Mouse (Mus musculus) layer of hippocampus, adult 18-20 months (tissue): Measurements from ENCODE around the gene Clca4a. TPM values are rescaled to one million over a fixed set of nuclear protein-coding genes. Genes with fewer than 3 reads are reported as not detected.
"Not testable (repeated sequence)": the region's sequence is repeated elsewhere in the genome, so short reads cannot be mapped to it uniquely, and the experiment has no call there.

Experiments used
- DNase-seq, 2 experiments: peaks; one replicate each; pipeline ENCODE4 v3.0.0; 2022; ENCODE audit warnings: low spot score in 2 of 2
- long read RNA-seq: library from polyadenylated mRNA; stranded (forward); transcript quantifications from one replicate; pipeline ENCODE4 v2.0.0, GENCODE M21; 2021
- total RNA-seq, 2 experiments: library from RNA; stranded (reverse); gene quantifications; 2 replicates each; pipeline ENCODE4 v1.2.3; 2021

The Clca4a gene
- not detected for total RNA-seq
- long read RNA-seq, result 0 reads

DNA sequence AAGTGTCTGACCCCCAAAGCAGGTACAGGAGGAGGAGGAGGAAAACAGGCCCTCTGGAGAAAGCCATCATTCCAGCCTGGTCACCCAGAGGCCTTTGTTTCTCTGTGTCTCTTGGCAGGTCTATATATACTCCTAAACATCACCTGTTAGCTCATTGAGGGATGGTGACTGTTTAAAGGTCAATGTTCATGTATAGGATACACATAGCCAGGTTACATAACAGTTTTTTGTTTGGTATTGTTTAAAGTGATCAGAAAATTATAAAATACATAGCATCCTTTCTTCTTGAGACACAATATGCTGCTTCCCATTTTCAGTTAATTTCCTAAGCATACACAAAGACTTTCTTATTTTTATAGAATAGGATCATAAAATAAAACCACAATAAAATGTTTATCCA lies at the start of gene Clca4a:
Clca4a (minus strand) TSS at position 101 of the 400 bp plus-strand sequence.
- no peak for DNase-seq

DNA sequence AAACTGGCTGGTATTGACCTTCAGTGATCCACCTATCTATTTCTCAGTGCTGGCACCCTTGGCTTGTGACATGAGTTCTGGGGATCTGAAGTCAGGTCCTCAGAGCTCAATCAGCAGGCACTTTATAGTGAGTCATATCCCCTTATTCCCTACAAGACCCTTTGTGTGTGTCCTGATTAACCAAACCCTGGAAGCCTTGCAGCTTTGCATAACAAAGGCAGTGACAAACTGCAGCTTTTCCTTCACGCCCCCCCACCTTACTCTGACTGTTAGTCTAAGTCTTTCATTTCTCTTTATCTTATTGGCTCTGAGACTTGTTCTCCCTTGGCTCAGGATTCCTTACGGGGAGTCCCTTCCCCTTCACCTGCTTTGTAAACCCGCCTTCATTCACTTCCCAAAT lies 43.0 kb upstream of the Clca4a start:
- no peak for DNase-seq

DNA sequence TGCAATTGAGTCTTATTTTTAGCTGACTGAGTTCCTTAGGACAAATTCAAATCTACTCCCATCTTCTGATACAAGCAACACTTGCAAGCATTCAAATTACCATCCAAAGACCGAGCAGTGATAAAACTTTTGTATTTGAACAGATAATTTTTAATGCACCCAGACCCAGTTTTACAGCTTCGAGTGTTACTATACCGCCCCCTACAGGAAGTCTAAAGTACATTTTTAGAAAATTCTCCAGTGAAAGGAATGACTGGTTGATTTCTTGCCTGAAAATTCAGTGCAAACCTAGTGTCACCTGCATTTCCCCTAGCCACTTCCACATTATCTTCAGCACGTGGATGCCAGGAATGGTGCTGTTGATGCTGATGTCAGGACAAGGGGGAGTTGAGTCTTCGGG lies 29.6 kb upstream of the Clca4a start:
- peak in 1 of 2 experiments; percentile 4 for DNase-seq

DNA sequence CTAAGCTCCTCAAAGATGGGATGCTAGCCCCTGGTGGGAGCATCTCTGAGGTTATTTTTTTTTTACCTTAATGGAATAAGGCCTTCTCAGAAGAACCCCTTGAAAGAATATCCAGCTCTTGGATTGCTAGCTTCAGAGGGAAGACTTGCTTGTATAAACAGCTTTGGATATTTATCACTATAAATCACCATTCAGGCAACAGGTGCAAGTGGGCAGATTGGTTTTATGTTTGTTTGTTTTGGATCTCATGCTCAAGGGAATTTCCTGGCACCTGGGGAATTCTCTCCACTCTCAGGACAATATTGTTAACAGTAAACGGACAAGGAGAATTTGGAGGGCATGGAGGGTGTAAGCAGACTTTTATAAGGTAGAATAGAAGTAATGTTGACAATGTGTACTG lies 26.1 kb upstream of the Clca4a start:
- DNase-seq, result no peak

DNA sequence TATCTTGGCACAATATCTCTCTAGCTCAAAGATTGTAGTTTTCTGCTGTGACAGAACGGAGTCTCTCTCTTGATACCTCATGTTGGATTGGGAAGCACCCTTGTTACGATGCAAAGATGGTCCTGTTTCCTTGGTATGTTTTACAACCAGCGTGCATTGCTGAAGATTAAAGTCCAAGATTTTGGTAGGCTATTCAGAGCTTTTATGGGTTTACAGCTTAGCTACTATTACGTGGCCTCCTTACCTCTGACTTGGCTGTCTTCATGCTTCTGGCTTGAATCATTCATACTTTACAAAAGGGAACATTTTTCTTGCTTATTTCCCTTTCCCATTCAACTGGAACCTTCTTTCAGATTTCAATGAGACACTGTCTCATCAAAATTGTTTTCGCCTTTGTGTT lies 18.2 kb upstream of the Clca4a start:
- no peak for DNase-seq

DNA sequence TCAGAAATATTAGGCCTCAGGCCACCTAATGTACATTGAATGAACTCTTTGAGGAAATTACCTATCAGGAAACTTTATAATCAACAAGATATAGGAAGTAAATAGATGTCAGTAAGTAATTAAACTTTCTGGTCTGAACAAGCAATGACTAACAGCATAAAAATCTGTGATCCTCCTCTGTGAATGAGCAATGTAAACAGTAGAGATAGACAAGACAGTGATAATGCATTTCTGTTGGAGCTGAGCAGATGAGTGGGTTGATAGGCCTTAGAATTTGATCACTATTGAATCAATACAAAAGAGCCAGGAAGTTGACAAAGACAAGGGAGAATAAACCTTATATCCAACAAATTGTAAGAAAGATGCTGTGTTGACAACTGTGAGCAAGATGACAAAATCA lies 17.8 kb upstream of the Clca4a start:
- no peak for DNase-seq

DNA sequence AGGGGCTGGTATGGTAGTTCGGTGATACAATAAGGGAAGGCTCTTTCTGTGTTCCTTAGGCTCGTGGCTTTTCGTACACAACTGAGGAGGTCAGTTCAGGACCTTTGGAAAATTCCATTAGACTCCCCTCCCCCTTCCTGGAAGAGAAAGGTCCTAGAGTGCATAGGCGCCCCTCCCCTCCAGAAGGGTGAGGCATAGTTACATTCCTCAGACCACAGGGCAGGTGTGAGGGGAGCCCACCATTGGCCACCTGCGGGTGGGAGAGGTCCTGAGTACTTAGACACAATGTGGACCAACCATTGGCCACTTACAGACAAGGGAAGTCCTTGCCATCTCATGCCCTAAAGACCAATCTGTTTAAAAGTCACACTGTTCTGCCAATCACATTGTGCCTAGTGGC lies 11.0 kb upstream of the Clca4a start:
- DNase-seq, result no peak

DNA sequence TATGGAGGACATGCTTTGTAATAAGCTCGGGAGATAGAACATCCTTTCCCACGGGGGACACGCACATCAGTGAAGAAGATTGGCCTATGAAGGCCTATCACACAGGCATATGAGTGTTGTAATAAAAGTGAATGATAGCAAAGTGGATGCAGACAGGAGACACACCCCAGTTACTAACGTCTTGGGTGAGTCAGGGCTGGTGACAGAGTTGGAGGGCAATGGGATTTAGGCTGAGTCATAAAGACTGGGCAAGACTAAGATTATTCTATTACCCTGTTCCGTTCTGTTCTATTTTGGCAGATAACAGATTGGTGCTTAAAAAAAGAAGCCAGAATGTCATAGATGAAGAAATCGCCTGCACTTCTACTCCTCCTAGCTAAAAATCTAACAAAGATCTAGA lies 5.7 kb upstream of the Clca4a start:
- no peak for DNase-seq

DNA sequence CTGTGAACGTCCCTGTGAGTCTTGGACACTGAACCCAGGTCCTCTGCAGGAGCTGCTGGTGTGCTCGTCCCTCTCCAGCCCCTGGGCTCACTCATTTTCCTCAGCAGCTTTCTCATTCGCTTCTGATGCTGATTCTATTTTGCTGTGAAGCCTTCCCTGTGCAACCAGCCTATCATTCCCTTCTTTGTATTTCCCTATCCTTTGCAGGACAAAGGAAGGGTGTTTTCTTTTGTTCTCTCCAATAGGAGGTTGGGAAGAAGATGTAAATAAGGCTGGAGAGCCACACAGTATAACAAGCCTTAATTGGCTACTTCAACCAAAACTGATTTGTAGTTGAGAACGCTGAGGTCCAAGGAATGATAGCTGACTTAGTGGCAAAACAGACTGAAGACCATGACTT lies 2.8 kb upstream of the Clca4a start:
- no peak for DNase-seq

DNA sequence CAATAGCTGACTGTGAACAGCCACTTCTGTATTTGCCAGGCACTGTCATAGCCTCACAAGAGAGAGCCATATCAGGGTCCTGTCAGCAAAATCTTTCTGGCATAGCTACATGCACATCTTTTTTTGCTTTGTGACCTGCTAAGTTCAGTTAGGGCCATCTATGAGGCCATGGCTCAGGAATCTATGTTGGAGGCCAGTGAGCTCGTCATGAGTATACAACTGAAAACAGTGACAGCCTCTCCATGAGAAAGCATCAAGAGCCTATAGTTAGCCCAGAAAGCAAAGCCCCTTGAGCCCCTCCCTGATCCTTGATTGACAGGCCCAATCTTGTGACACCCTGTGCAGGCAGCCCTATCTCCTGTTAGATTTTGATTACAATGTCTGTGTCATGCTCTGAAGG lies 1.2 kb upstream of the Clca4a start:
- no peak for DNase-seq

DNA sequence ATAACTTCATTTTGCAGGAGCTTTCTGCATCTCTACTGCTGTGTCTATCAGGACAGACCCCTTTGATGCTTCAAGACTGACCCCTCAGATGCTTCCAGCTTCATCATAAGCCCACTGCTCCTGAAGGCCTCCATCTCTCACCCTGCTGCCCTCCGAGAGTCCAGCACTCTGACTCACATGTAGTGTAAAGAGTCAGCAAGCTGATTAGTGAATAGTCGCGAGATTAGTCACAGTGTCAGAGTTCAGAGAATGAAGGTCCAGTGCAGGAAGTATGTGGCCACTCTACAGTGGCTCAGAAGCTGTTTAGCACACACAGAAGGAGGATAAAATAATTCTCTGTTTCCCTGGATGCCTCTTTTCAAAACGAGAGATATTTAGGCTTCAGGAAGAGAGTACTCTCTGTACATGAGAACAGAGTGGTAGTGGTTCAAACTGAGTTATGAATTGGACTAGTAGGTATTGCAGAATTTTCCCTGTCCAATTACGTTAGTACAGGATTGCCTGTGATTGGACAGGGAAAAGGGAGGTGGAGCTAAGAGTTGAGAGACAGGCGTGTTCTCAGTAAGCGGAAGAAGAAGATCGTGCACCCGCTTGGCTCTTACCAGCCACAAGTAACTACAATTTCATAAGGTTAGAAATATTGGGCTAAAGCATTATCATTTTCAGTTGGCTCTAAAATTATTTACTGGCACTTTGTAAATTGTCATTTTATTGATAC lies 3.1 kb downstream of the Clca4a start:
- no peak for DNase-seq

DNA sequence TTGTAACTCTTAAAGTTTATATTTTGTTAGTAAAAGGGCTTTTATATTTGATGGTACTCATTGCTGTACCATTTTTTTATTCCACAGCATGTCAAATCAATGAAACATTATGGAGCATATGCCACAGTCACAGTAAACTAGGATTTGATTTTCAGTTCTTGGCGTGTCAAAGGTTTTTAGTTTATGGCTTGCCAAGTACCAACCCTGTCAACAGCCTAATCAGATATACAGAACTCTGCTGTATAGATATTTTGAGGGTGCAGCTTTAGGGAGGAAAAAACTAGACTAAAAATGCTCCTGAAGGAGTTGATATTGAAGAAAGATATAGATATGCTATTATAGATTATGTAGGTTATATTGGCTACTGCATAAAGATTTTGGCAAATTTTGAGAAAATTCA lies 5.1 kb downstream of the Clca4a start:
- DNase-seq, result no peak

DNA sequence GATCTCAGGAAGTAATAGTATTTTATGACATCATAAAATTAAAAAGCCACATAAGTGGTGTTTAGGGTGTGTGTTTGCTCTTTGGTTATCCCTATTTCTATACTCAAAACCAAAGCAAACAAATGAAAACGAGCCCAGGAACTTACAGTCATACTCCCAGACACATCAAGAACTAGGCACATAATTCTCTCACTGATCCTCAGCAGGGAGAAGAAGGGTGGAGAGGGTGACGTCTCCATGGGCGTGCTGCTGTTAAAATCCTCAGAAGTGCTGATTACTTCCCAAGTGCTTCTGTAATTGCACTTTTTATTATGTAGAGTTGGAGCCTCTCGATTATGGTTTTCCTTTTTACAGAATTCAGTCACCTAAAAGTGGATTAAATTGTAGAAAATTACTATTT lies 8.8 kb downstream of the Clca4a start:
- DNase-seq, result no peak

DNA sequence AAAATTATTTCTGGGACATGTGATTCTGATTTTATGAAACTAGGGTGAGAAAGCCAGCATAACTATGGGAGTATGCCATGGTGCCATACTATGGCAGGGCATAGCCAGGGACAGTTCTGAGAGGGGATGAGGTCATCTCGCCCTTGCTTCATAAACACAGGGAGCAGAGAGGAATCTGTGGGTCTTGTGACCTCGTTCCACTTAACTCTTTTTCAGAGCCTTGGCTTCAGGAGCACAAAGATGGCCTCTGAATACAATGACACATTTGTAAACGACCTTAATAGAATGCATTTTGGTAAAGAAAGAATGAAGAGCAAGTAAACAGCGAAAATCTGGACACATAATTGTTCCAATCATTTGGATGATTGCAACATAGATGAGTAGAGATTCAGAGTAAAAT lies 24.0 kb downstream of the Clca4a start:
- DNase-seq, result peak in 1 of 2 experiments; percentile 2

DNA sequence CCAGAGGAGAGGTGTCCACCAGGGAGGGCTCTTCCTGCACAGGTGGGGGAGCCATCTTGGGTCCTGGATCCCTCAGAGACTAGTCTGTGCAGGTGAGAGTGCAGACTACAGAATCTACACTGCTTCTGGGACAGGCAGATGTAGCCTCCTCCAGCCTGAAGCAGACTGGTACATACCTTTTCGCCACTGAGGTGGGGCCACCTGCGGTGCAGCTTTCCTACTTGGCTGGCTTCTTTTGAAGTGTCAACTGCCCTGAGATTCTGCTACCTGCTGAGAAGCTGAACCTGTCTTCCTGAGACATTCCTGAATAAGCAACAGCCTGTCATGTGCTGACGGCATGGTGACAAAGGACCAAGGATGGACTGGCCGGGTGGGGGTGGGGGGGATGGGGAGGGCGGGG lies 27.5 kb downstream of the Clca4a start:
- DNase-seq, result not testable (repeated sequence)

DNA sequence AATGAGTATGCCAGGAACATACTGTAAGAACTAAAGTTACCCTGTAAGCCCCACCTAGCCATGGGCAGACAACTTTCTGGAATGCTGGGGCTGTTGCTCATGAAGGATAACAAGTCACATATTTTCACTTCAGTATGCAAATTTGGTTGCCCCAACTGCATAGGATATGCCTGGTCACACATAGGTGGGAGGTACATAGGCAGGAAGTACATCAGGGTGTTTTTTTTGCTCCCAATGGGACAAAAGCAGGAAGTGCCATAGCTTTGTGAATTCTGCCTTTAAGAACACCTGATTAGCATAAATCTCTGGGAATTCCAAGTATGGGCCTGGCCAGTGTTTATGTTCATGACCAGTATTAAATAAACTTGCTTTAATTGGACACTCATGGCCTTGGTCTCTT lies 41.2 kb downstream of the Clca4a start:
- DNase-seq, result not testable (repeated sequence)

DNA sequence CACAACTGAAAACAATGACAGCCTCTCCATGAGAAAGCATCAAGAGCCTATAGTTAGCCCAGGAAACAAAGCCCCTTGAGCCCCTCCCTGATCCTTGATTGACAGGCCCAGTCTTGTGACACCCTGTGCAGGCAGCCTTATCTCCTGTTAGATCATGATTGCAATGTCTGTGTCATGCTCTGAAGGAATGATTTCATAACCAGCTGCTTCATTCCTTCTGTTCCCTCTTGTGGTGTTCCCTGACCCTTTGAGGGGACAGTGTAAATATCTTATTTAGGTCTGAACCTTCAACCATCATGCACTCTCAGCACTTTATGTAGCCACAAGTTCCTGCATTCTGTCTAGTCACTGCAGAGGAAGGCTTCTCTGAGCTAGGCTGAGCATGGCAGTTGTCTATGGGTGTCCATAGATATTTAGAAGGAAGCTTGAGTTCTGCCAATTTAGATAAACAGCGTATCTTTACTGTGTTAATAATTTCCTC lies 41.8 kb downstream of the Clca4a start:
- no peak for DNase-seq

DNA sequence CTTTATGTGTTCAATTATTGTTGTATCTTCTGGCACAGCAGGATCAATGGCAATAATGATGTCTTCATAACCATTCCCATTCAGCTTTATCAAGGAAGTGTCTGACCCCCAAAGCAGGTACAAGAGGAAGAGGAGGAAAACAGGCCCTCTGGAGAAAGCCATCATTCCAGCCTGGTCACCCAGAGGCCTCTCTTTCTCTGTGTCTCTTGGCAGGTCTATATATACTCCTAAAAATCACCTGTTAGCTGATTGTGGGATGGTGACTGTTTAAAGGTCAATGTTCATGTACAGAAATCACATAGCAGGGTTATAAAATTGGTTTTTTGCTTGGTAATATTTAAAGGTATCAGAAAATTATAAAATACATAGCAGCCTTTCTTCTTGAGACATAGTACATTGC lies 42.5 kb downstream of the Clca4a start, which contains the start of gene Clca4b:
Clca4b (minus strand) TSS at position 195 of the 400 bp plus-strand sequence.
- DNase-seq, result no peak

DNA sequence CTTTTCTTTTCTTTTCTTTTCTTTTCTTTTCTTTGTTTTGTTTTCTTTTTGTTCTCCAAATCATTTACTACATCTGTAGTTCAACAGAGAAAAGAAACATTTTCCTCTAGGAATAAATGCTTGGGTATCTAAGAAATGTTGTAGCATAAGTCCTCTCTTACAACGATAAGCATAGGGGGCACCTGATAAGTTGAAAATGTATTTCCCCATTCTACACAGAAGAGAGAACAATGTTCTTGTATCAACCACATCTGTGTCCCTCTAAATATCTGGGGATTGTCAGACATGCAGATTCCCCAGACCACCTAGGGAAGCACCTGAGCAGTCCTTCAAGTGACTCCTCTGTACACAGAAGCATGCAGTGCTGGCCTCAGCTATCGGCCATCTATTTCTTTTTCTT lies 60.8 kb downstream of the Clca4a start:
- DNase-seq, result no peak
